Mouse (Mus musculus) bone marrow macrophage, adult 2 months (primary cell): ENCODE data around the gene Cxxc4. TPM values are rescaled to one million over a fixed set of nuclear protein-coding genes. Genes with fewer than 3 reads are reported as not detected.

Source experiments
- H3K27ac ChIP-seq: 2 replicates; pipeline ENCODE4 v1.5.1; 2012; ENCODE audit warnings: low read depth, low read length; ENCODE audit not compliant: insufficient read depth
- H3K4me1 ChIP-seq: 2 replicates; pipeline ENCODE4 v1.6.1; 2012; ENCODE audit warnings: low read length; ENCODE audit not compliant: control insufficient read depth, insufficient read depth
- H3K4me3 ChIP-seq: 2 replicates; pipeline ENCODE4 v1.5.1; 2012; ENCODE audit warnings: mild to moderate bottlenecking, low read length, moderate library complexity; ENCODE audit not compliant: insufficient read depth
- CTCF ChIP-seq: IDR thresholded peaks from 2 replicates; pipeline ENCODE4 v1.5.1; 2012; ENCODE audit warnings: low read depth, mild to moderate bottlenecking, low read length, moderate library complexity
- POLR2A ChIP-seq: IDR thresholded peaks from 2 replicates; pipeline ENCODE4 v1.6.1; 2012; ENCODE audit warnings: mild to moderate bottlenecking, low read depth, low read length, borderline replicate concordance
- polyA plus RNA-seq: library from polyadenylated mRNA; stranded (reverse); fragments of >200 nt; gene quantifications from 2 replicates; pipeline ENCODE4 v1.2.4, GENCODE M21; 2012; ENCODE audit not compliant: missing spikeins, insufficient read depth, insufficient read length

Gene Cxxc4
- polyA plus RNA-seq, 1 experiment: not detected

DNA sequence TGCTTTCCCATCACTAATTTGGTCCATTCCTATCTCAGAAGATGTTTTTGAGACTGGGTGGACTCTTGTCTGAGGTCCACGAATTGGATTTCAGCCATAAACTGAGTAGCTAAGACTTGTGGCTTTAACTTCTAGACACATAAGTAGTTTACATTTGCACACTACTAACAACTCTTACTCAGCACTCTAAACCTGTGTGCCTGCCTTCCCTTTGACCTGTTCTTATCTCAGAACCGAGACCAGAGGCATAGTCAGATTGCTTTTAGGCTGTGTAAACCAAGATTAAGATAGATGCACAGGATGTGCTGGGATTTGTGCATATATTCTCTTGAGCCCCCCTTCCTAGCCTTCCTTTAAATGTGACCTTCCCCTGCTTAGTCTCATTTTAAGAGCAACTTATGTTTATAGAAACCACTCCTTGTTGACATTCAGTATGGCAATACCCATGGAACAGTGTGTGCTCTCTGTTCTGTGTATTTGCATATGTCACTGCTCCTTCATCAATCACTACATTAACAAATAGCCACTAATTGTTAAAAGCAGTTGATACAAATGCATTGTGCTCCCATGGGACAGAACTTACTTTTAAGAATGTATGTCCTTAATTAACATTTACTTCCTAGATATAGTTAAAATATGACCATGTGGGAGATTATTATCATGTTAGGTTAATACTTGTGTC lies 7.0 kb downstream of the Cxxc4 start:
- Histone ChIP-seq H3K4me1 (no peaks in the 10 kb centered on the region), H3K27ac (no peak overlapping the region), H3K4me3 (no peak overlapping the region)
- TF ChIP-seq POLR2A (no peak), CTCF (no peak)

DNA sequence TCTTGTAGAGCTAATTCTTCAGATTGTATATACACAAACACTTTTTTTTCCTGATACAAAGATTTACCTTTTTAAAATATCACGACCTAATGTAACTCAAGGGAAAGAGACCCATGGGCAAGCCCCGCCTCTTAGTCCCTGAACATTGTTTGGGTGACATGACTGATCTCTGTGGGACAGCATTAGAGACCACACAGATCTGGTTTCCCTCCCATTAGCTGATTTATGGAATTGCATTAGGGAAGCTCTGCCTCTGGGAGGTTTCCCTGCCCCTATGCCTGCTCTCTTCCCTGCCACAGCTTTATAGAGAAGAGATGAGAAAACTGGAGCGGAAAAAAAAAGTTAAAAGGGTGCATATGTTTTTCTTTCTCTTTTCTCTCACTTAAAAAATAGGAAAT lies 7.6 kb downstream of the Cxxc4 start:
- TF ChIP-seq POLR2A (no peak), CTCF (no peak)
- H3K27ac ChIP-seq: no peak overlapping the region

DNA sequence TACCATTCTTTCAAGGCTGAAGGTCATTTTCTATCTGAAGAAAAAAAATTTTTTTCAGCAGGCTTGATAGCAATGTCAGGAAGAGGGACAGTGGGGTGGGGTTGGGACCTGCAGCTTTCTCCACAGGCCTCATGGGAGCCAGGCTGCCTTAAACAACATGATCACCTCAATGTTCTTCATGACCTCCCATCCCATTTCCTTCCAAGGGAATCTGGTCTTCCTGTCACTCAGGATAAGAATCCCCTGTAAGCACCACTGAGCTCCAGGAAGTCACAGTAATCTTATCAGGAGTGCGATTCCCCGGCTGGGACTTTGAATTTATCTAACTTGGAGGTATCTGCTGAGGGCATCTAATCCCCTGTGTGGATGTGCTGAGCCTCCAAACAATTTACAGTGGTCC lies 17.9 kb downstream of the Cxxc4 start:
- no peak overlapping the region for H3K27ac ChIP-seq
- no peaks in the 10 kb centered on the region for H3K4me1 ChIP-seq
- TF ChIP-seq POLR2A (no peak), CTCF (no peak)

More for the DNA sequence above, 7.6 kb downstream of the Cxxc4 start:
- no peaks in the 10 kb centered on the region for H3K4me1 ChIP-seq
- H3K4me3 ChIP-seq: no peak overlapping the region

DNA sequence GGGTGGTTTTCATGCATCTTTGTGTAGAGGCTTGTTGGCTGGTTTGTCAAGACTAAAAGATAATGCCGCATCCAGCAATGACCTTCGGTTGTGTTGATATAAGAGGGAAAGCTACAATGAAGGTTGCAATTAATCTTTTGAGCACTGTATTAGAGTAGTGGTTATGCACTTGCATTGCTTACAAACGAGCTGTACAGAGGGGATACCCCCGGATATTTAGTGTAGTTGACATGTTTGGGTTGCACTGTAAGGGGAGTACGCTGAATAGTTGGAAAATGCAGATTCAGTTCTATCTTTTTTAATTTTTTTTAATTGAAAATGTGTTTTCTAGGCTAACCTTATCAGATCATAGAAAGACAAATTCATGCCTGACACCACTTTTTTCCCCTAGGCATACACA lies 22.4 kb downstream of the Cxxc4 start:
- no peak overlapping the region for H3K4me3 ChIP-seq
- no peak for TF ChIP-seq POLR2A
- TF ChIP-seq CTCF: no peak

More for the DNA sequence above, 17.9 kb downstream of the Cxxc4 start:
- H3K4me3 ChIP-seq: no peak overlapping the region

DNA sequence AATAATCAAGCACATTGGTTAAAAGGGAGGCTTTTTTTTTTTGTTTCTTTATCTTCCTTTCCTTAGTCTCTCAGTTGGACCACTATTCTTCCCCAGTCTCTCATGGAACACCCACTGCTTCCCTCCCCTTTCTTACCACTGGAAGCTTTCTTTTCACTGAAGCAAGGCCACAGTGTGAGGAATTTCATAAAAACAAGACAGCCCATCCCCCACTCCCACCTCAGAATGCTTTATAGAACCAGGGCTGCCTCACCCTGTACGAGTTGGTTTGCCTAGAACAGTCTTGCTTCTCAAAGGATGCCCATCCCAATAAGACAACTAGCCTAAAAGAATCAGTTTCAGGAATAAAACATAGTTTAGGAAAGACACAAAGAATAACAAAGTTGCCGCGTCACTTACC lies 23.0 kb downstream of the Cxxc4 start:
- no peak overlapping the region for H3K27ac ChIP-seq
- H3K4me1 ChIP-seq: no peaks in the 10 kb centered on the region
- TF ChIP-seq CTCF (no peak), POLR2A (no peak)
- H3K4me3 ChIP-seq: no peak overlapping the region

More for the DNA sequence above, 22.4 kb downstream of the Cxxc4 start:
- no peak overlapping the region for H3K27ac ChIP-seq
- no peaks in the 10 kb centered on the region for H3K4me1 ChIP-seq

DNA sequence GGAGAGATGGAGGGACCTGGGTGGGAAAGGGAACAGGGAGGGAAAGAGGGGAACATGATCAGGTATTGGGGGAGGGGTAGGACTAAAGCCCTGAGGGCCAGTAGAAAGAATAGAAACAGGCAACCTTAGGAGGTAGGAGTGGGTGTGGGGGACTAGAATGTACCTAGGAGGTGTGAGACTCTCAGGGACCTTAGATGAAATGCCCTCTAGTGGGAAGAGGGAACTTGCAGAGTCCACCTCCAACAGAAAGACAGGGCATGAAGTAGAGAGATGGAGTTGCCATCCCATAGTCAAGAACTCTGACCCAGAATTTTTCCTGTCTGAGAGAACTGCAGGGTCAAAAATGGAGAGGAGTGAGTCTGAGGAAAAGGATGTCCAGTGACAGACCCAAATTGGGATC lies 43.4 kb downstream of the Cxxc4 start:
- Histone ChIP-seq H3K4me3 (no peak overlapping the region), H3K27ac (no peak overlapping the region), H3K4me1 (no peaks in the 10 kb centered on the region)
- TF ChIP-seq POLR2A (no peak), CTCF (no peak)

DNA sequence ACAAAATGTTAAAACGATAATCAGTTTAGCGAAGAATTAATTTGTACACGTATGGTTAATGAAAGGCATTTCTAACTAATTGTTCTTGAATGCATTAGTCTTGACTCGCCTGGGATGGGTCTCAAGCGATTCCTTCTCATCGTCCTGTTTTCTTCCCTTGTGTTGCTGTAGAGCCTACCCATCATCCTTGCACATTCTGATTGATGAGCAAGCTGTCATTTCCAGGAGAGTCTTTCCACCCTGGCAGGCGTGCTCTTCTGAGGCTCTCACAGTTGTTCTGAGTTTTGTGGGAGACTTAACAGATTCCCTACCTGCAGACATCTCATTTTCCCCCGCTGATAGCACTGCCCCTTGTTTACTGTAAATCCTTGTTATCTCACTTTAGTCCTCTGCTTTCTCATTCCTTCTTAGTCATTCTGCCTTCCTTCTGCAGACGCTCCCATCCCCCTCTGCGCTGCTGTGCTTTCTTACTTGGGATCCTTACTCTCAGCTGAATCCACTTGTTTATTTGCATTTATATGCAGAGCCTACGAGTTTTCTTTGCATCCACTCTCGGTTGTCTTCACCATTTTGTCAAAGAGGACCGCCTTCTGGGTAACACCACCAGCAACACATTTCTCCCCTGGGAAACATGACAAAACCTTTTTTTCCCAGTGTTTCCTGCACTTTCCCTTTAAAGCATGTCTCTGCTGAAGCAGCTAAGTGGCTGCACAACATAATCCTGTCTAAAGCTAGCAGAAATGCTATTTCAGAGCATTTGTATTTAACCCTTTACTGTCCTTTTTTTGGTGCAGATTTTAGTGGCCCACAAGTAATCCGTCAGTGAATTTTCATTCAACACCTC lies 45.5 kb downstream of the Cxxc4 start:
- H3K4me3 ChIP-seq: no peak overlapping the region
- TF ChIP-seq POLR2A (no peak), CTCF (no peak)
- H3K4me1 ChIP-seq: no peaks in the 10 kb centered on the region
- no peak overlapping the region for H3K27ac ChIP-seq

DNA sequence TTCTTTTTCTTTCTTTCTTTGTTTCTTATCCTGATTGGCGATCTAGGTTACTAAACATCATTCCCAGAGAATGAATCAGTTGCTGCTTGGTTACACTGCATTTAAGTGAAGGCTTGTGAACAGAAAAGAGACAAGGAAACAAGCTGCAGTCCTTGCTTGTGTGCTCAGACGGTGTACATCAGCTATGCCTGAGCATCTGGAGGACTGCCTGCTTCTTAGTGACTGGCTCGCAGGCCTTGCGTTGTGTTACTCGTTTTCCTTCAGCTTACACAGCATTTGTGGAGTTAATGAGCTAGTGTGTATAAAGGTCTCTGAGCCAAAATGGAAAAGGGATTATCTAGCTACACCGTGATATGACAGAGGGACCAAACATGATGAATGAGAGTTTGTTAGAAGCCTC lies 58.9 kb downstream of the Cxxc4 start:
- H3K4me1 ChIP-seq: no peaks in the 10 kb centered on the region
- H3K27ac ChIP-seq: no peak overlapping the region
- no peak overlapping the region for H3K4me3 ChIP-seq
- TF ChIP-seq CTCF: no peak
- TF ChIP-seq POLR2A: no peak

DNA sequence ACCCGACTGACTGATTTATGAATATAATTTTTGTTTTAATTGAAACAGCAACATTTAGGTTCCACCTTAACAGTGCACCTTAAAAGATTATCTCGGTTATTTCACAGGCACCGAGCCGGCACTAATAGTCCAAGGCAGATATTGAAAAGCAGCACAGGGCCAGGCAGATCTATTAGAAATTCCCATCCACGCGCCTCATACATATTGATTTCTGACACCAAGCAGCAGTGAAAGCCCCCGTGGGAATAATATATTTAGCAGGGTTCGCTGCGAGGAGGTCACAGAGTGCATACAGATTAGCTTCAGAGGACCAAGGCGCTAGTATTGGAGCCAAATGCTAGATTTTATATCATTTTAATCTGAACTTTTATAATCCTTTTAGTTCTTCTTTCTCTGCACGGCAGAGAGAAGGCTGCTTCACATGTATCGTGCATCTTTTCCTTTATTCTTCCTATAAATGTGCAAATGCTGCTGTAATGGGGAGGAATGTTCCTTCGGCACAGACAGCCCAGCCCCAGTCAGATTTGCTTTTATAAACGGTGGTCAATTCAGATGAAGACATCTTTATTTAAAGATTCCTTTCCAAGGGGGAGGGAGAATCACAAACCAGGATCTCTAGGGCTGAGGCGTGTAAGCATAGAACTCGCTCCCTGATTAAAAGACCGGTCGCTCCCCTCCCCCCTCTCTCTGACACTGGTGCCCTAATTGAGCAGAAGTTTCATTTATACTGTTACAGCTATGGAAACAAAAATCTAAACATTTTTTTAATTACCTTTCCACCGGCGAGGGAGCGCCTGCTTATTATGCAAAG lies 66.6 kb downstream of the Cxxc4 start:
- no peaks in the 10 kb centered on the region for H3K4me1 ChIP-seq
- no peak overlapping the region for H3K27ac ChIP-seq
- TF ChIP-seq CTCF: no peak
- TF ChIP-seq POLR2A: no peak
- no peak overlapping the region for H3K4me3 ChIP-seq

DNA sequence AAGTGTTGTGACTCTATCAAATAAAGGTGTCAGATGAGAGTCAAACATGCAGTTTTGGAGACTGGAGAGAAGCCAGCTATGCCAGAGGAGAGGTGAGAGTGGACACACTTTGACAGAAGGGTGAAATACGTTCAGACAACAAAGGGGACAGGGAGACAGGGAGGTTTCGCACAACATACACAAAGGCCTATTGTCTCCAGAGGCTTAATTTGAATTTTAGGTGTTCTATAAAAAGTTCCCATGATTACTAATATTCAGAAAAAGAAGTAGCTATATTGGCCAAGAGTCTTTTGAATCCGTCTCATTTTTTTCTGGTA lies 67.2 kb downstream of the Cxxc4 start:
- H3K4me3 ChIP-seq: no peak overlapping the region
- TF ChIP-seq CTCF: no peak
- no peak for TF ChIP-seq POLR2A
- H3K27ac ChIP-seq: no peak overlapping the region
- H3K4me1 ChIP-seq: no peaks in the 10 kb centered on the region
